Mouse (Mus musculus) adrenal gland, adult 2 months (tissue): ENCODE measurements around the gene Msto1. TPM values are rescaled to one million over a fixed set of nuclear protein-coding genes. Genes with fewer than 3 reads are reported as not detected.
A peak's percentile ranks its signal among the peaks of the same experiment; 100 is the strongest.

Experiments
- DNase-seq: peaks from one replicate; pipeline ENCODE4 v3.0.0; 2021
- long read RNA-seq: library from polyadenylated mRNA; stranded (forward); transcript quantifications from one replicate; pipeline ENCODE4 v2.0.0, GENCODE M21; 2021
- polyA plus RNA-seq: library from polyadenylated mRNA; depleted of rRNA; stranded (reverse); fragments of >200 nt; gene quantifications from 2 replicates; pipeline ENCODE4 v1.2.3, GENCODE M21; 2012; rRNA removed
- total RNA-seq, 2 experiments: library from RNA; stranded (reverse); gene quantifications; 2 replicates each; pipeline ENCODE4 v1.2.3; 2021

Gene Msto1
- total RNA-seq: 10 to 100 TPM; 18.9 to 25.2 TPM
- polyA plus RNA-seq: 28.4 and 30.2 TPM in 2 replicates
- long read RNA-seq, transcript Msto1-202 (14 exons, 1,875 nt): major isoform, 29 of 34 reads
- long read RNA-seq, partial matches to known transcripts: 2 of 34 reads
- long read RNA-seq, other reads (novel, unspliced or antisense): 3 of 34 reads

GRCm38 (mm10) chr3:88913511-88914383 lies at the start of gene Msto1:
Gene Msto1, minus strand, starts transcription at chr3:88913999.
- DNase-seq: peak; percentile 96

DNA sequence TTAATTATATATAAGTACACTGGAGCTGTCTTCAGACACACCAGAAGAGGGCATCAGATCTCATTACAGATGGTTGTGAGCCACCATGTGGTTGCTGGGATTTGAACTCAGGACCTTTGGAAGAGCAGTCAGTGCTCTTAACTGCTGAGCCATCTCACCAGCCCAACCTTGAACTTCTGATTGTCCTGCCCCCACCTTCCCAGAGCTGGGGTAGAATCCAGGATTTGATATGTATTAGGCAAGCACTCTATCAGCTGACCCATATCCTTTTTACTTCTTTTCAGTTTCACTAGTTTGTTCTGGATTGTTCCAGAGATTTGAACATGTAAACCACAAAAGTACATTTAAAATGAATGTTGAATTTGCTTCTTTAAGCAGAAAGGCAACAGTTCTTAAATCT lies 49.4 kb upstream of the Msto1 start:
- peak; percentile 28 for DNase-seq

GRCm38 (mm10) chr3:88953736-88954135 lies 39.9 kb upstream of the Msto1 start:
- DNase-seq: peak; percentile 28

DNA sequence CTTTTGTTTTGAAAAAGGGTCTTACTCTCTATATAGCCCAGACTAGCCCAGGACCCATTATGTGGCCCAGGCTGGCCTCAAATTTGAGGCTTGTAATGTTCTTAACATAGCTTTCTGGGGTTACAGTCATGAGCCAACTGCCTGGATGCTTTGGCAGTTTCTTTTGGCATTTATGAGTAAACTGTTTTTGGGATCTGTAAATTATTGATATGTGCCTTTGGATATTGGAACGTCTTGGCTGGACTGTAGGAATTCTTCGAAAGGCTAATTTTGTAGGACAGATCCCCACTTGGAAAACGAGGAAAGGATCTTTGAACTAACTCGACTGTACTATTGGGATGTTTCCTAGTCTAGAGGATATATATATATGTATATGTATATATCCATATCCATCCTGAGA lies 39.4 kb upstream of the Msto1 start:
- no peak for DNase-seq

DNA sequence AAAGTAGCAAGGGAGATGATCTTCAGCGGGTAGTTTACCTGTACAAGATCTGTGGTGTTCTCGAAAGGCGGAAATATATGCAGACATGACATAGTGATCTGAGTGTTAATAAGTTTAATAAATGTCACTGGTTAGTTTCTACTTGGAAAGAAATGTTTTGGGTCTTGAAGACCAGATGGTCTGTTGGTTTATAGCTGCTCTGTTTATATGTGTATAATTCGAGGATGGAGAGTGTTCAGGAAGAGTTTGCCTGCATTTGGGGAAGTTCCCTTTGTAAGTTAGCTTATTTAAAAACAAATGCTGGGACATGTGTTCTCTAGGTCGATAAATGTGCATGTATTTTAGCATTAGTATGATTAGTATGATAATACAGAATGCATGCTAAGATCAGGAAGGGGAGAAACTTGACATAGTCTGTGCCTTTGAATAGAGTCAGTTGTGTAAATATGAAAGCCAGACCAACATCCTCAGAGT lies 37.6 kb upstream of the Msto1 start:
- DNase-seq: no peak

DNA sequence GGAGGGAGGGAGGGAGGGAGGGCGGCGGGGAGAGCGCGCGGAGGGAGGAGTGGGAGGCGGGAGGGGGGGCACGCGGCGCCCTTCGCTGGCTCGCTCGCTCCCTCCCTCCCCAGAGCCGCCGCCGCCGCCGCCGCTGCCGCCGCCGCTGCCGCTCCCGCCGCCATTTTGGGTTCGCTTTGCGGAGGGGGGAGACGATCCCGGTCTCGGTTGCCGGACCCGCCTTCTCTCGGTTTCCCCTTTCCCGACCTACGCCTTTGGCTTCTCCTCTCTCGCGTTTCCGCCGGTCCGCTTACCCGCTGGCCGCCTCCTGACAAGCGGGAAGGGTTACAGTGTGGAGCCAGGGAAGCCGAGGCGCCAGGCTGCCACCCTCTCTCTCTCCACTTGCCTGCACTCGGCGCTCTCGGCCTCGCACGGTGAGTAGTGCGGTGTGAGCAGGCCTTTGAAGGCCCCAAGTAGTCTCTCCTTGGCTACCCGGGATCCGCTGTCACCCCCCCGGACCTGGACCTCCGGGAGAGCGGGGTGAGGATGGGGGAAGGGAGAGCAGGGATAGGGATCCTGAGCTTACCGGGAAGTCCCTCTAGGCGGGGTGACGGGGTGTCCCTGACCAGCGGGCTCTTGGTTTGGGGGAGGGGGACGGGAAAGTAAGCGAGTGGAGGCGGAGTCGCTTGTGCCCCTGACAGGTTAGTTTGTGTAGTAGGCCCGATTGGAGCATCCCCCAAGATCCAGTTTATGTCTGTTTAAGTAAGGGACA lies 37.0 kb upstream of the Msto1 start, which contains the start of the genes Ash1l and Dap3:
TSS of gene Ash1l (plus strand) at position 47 of the 751 bp plus-strand sequence.
TSS of gene Dap3 (minus strand) at position 606 of the 751 bp plus-strand sequence.
- DNase-seq: peak; percentile 91

GRCm38 (mm10) chr3:88949786-88950575 lies 36.2 kb upstream of the Msto1 start:
- DNase-seq: peak; percentile 95

DNA sequence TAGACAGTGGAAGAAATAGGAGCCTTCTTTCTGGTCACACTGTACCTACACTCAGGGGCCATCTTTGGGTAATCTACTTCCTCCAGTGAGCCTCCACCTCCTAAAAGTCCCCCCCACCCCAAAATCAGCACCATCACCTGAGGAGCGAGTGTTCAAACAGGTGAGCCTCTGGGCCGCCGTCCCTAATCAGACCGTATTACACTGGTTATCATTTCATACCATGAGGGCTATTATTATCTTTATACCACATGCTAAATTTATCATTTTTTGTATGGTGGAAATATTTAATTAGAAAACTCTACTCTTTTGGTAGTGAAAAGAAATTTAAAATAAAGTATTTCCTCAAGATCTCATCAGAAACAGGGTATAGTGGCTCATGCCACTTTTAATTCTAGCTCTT lies 30.3 kb upstream of the Msto1 start:
- no peak for DNase-seq

- DNase-seq: peak; percentile 62
These were observed 28.6 kb upstream of the Msto1 start for GRCm38 (mm10) chr3:88942316-88942880.

GRCm38 (mm10) chr3:88939749-88940148 lies 25.9 kb upstream of the Msto1 start:
- DNase-seq: no peak

- no peak for DNase-seq
These were observed 25.3 kb upstream of the Msto1 start for GRCm38 (mm10) chr3:88939071-88939470.

GRCm38 (mm10) chr3:88929501-88929900 lies 15.7 kb upstream of the Msto1 start:
- no peak for DNase-seq

GRCm38 (mm10) chr3:88925651-88926050 lies 11.9 kb upstream of the Msto1 start:
- no peak for DNase-seq

DNA sequence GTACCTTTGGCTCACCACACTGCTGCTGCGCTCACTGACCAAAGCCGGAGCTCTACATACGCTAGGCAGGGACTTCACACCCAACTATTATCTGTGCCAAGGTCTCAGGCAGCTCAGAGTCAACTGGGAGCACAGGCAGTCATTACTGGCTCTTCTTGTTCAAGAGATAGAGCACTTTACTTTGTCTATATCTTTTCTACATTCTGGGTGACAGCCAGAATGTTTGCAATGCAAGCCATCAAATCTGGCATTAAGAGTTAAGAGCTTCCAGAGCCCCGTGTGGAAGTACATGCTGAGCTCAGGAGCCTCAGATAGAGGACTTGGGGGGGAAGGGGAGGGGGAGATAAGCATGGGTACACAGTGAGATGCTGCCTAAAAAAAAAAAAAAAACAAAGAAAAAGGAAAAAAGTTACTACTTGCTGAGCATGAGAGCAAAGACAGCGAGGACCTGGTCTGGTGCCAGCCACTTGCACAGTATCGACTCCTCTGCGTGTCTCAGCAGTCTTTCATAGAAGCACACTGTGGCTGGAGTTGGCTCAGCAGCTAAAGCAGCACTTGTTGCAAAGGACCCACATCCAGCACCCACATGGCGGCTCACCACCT lies 10.3 kb upstream of the Msto1 start:
- peak; percentile 69 for DNase-seq

DNA sequence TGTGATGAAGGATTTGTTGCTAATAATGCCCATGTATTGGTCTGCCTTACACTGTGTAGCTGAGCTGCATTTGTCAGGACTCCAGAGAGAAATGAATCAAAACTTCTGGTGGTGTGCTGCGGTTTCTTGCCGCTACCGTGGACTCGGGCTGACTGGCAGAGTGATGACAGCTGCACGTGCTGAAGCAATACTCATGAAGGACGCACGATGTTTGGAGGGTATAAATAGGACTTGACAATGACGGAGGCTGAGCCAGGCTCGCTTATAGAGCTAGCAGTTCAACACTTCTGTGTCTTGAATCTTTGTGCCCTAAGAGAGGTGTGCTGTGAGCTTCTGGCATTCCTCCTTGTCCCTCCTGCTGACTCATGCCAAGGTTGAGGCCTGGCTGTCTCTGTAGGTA lies 7.6 kb upstream of the Msto1 start:
- no peak for DNase-seq

- DNase-seq: no peak
These were observed 5.2 kb upstream of the Msto1 start for GRCm38 (mm10) chr3:88918981-88919380.

- no peak for DNase-seq
These were observed 598 bp upstream of the Msto1 start for GRCm38 (mm10) chr3:88914384-88914810.

GRCm38 (mm10) chr3:88912585-88912984 lies 1.2 kb downstream of the Msto1 start:
- DNase-seq: no peak

DNA sequence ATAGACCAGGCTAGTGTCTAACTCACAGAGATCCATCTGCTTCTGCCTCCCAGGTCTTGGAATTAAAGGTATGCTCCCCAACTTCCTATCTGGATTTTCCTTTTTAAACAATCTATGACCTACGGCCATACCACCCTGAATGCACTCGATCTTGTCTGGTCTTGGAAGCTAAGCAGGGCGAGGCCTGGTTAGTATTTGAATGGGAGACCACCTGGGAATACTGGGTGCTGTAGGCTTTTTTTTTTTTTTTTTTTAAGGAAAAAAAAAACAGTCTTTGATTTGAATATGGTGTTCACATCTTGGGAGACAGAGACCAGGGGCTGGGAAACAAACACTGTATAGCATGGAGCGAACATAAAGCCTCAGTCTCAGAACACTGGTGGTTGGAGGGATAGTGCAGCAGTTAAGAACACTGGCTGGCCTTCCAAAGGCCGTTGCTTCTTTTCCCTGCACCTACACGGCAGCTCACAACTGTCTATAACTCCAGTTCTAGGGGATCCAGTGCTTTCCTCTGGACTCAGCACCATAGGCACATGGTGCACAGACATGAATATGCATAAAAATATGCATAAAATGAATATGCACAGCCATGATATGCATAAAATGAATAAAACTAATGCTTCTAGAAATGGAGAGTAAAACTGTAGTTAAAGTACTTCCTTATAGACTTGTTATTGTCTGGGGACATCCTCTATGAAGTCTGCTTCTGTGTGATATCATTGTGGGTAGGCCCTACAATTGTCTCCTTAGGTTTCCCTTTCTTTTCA lies 7.2 kb downstream of the Msto1 start:
- DNase-seq: no peak

DNA sequence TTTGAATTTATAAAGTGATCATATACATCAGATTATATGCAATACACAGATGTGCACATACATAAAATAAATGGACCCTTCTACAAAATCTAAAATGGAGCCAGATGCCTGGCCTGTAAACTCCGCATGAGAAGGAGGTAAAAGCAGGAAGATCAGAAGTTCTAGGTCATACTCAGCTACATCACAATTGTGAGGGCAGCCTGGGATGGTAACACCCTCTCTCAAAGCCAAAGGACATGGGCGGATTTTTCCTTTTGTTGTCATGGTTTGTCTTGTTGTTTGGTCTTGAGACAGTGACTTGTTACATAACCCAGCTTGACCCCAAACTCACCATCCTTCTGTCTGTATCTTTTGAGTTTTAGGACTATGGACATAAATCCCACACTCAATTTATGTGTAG lies 8.1 kb downstream of the Msto1 start:
- no peak for DNase-seq
